Mouse (Mus musculus) lung, embryonic 14.5 days (tissue): ENCODE measurements around the gene Snrnp25. TPM values are rescaled to one million over a fixed set of nuclear protein-coding genes. Genes with fewer than 3 reads are reported as not detected.
A peak's percentile ranks its signal among the peaks of the same experiment; 100 is the strongest.

Experiments
- ATAC-seq: fragments of 200-750 bp; cut with Nextera tagmentation; 2 replicates; pipeline ENCODE4 v1.8.0; 2017; ENCODE audit warnings: mild to moderate bottlenecking, moderate TSS enrichment, moderate library complexity; ENCODE audit not compliant: insufficient read depth
- DNase-seq: peaks from one replicate; pipeline ENCODE4 v3.0.0-alpha.2; 2015
- H3K27ac ChIP-seq: fragments of 300-500 bp; sonication (generic); 2 replicates; pipeline ENCODE4 v1.5.1; 2014; ENCODE audit warnings: low read depth, mild to moderate bottlenecking, moderate library complexity
- H3K27me3 ChIP-seq: fragments of 300-500 bp; sonication (generic); 2 replicates; pipeline ENCODE4 v1.6.1; 2014; ENCODE audit warnings: low read length, control low read depth; ENCODE audit not compliant: insufficient read depth
- H3K36me3 ChIP-seq: fragments of 300-500 bp; sonication (generic); 2 replicates; pipeline ENCODE4 v1.6.1; 2014; ENCODE audit warnings: control low read depth; ENCODE audit not compliant: insufficient read depth
- H3K4me1 ChIP-seq: fragments of 300-500 bp; sonication (generic); 2 replicates; pipeline ENCODE4 v1.6.1; 2014; ENCODE audit warnings: antibody characterized with exemption, control low read depth; ENCODE audit not compliant: insufficient read depth
- H3K4me2 ChIP-seq: fragments of 300-500 bp; sonication (generic); 2 replicates; pipeline ENCODE4 v1.6.1; 2014; ENCODE audit warnings: mild to moderate bottlenecking
- H3K4me3 ChIP-seq: fragments of 300-500 bp; sonication (generic); 2 replicates; pipeline ENCODE4 v1.5.1; 2014; ENCODE audit warnings: low read depth, low read length
- H3K9ac ChIP-seq: fragments of 300-500 bp; sonication (generic); 2 replicates; pipeline ENCODE4 v1.6.1; 2014
- H3K9me3 ChIP-seq: fragments of 300-500 bp; sonication (generic); 2 replicates; pipeline ENCODE4 v1.6.1; 2016; ENCODE audit warnings: low read depth, low read length, control low read depth
- CTCF ChIP-seq: IDR thresholded peaks from 2 replicates; pipeline ENCODE4 v1.5.1; 2016; ENCODE audit warnings: antibody characterized with exemption, low read depth
- WGBS: fragments of 180-500 bp; shearing (Covaris S2); extraction: QIAGEN DNeasy Blood & Tissue Kit; methylation state at CpG from one replicate; pipeline ENCODE4 v1.1.7; 2014; 5-methylcytosine and 5-hydroxymethylcytosine counted together
- polyA plus RNA-seq: library from polyadenylated mRNA; unstranded; fragments of >200 nt; fragmentation: Nextera tagmentation; extraction: Ambion mirVana; gene quantifications from 2 replicates; pipeline ENCODE4 v1.2.1, GENCODE M21; 2014

The Snrnp25 gene
- polyA plus RNA-seq, 1 experiment from 2014 or later: 71.4 TPM

- Histone ChIP-seq H3K27ac (peak overlapping the region; percentile 98), H3K4me2 (peak overlapping the region; percentile 81), H3K4me3 (peak overlapping the region; percentile 94), H3K9ac (peak overlapping the region; percentile 96), H3K27me3 (no peaks in the 10 kb centered on the region), H3K9me3 (no peaks in the 10 kb centered on the region), H3K36me3 (peaks cover 25% of the 10 kb centered on the region), H3K4me1 (peaks cover 25% of the 10 kb centered on the region)
- DNase-seq: peak; percentile 31
- TF ChIP-seq CTCF: no peak
- 28% methylated on average over 10 of the region's 10 CpGs for WGBS
- ATAC-seq: peak; percentile 42
These were observed 15.5 kb downstream of the Snrnp25 start for GRCm38 (mm10) chr11:32220607-32221224.

- Histone ChIP-seq H3K4me1 (peaks cover 29% of the 10 kb centered on the region), H3K36me3 (0 out of 2 replicates have a peak, but pooled peaks cover 18% of the 10 kb centered on the region), H3K4me3 (peak overlapping the region; percentile 94), H3K27me3 (no peaks in the 10 kb centered on the region), H3K4me2 (peak overlapping the region; percentile 81), H3K27ac (peak overlapping the region; percentile 98), H3K9ac (peak overlapping the region; percentile 96), H3K9me3 (no peaks in the 10 kb centered on the region)
- peak; percentile 90 for DNase-seq
- ATAC-seq: peak; percentile 67
- whole genome bisulfite sequencing: 0% methylated on average over 46 of the region's 46 CpGs
- no peak for TF ChIP-seq CTCF
These were observed 16.2 kb downstream of the Snrnp25 start for GRCm38 (mm10) chr11:32221225-32221950.

GRCm38 (mm10) chr11:32221951-32222409, 16.8 kb downstream of the Snrnp25 start, which contains the start of gene Rhbdf1:
Gene Rhbdf1 (minus strand): TSS chr11:32222300.
- H3K27ac ChIP-seq: peak within 1 kb of the TSS; percentile 98
- peak within 1 kb of the TSS; percentile 81 for H3K4me2 ChIP-seq
- DNase-seq: peak; percentile 86
- peak within 1 kb of the TSS; percentile 94 for H3K4me3 ChIP-seq
- H3K36me3 ChIP-seq: 0 out of 2 replicates have a peak, but pooled peaks cover 16% of the 10 kb centered on the region
- WGBS: under 1% methylated on average over 71 of the region's 72 CpGs
- no peaks in the 10 kb centered on the region for H3K27me3 ChIP-seq
- peaks cover 31% of the 10 kb centered on the region for H3K4me1 ChIP-seq
- H3K9me3 ChIP-seq: no peaks in the 10 kb centered on the region
- peak within 1 kb of the TSS; percentile 96 for H3K9ac ChIP-seq
- peak; percentile 50 for ATAC-seq
- no peak for TF ChIP-seq CTCF

DNA sequence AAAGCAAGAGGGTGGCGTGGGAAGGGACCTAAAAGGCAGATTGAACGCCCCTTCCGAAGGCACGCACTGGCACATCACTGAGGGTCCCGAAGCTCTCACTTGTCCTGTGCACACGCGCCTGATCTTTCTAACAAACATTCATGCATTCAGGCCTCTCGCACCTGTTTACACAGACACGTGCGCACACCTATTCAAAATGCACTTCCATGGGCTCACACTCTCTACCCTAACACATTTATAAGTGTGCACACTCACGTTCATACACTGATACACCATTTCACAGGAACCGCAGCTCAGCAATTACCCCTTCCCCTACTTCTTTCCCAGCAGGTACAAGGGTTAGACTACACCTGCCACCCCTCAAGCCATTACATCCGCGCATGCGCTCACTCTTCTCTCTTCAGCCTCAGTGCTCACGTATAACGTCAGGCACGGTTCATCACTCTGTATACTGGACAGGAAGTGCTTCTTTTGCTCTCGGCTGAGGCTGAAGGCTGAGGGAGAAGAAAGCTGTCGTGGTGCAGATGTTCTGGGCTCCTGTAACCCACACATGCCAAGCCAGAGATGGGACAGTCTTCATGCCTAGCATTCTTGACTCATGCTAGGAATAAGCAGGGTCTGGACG, 17.5 kb downstream of the Snrnp25 start:
- 8% methylated on average over 21 of the region's 21 CpGs for WGBS
- H3K4me1 ChIP-seq: peaks cover 35% of the 10 kb centered on the region
- peak; percentile 63 for DNase-seq

DNA sequence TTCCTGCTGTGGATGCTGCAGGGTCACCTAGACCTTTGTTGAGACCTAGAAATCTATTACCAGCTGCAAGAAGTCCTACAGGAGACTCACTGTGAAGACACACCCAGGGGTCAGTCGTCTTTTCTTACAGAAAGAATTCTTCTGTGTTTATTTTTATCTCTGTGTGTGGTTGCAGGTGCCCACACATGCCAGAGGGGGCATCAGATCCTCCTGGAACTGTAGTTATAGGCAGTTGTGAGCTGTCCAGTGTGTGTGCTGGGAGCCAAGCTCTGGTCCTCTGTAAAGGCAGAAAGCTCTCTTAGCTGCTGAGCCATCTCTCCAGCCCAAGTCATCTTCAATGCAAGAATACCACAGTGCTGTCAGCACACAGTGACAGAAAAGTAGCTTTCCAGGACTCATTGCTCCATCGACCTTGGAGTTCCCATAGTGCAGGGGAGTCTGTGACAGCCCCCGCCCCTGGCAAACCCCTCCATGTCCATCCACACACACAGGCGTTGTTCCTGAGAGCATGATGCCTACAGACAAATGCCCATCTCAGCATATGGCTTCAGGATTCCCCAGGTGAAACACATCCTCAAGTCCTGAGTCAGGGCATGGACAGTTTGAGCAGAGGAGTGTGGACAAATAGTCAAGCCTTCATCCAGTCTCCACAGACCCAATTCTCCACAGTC, 18.2 kb downstream of the Snrnp25 start:
- H3K36me3 ChIP-seq: 0 out of 2 replicates have a peak, but pooled peaks cover 8% of the 10 kb centered on the region
- H3K9me3 ChIP-seq: no peaks in the 10 kb centered on the region
- DNase-seq (no peak), ATAC-seq (no peak)
- peaks cover 35% of the 10 kb centered on the region for H3K4me1 ChIP-seq
- peak overlapping the region; percentile 81; the same call in 1 of the 2 replicates for H3K4me2 ChIP-seq
- no peak overlapping the region for H3K4me3 ChIP-seq
- H3K27me3 ChIP-seq: no peaks in the 10 kb centered on the region
- peak overlapping the region; percentile 98 for H3K27ac ChIP-seq
- no peak overlapping the region for H3K9ac ChIP-seq
- TF ChIP-seq CTCF: peak; percentile 24; the same call in 1 of the 2 replicates
- WGBS: 61% methylated on average over 4 of the region's 4 CpGs

More for the DNA sequence above, 17.5 kb downstream of the Snrnp25 start:
- H3K9me3 ChIP-seq: no peaks in the 10 kb centered on the region
- peak overlapping the region; percentile 94 for H3K4me3 ChIP-seq
- 0 out of 2 replicates have a peak, but pooled peaks cover 10% of the 10 kb centered on the region for H3K36me3 ChIP-seq
- H3K27me3 ChIP-seq: no peaks in the 10 kb centered on the region
- ATAC-seq: no peak
- peak overlapping the region; percentile 98 for H3K27ac ChIP-seq
- peak overlapping the region; percentile 96 for H3K9ac ChIP-seq
- peak overlapping the region; percentile 81 for H3K4me2 ChIP-seq
- no peak for TF ChIP-seq CTCF

GRCm38 (mm10) chr11:32224468-32225139, 19.4 kb downstream of the Snrnp25 start:
- Histone ChIP-seq H3K4me1 (peaks cover 35% of the 10 kb centered on the region), H3K4me2 (peak overlapping the region; percentile 40), H3K4me3 (no peak overlapping the region), H3K27ac (peak overlapping the region; percentile 98), H3K36me3 (peaks cover 15% of the 10 kb centered on the region), H3K27me3 (no peaks in the 10 kb centered on the region), H3K9me3 (no peaks in the 10 kb centered on the region), H3K9ac (peak overlapping the region; percentile 23; the same call in 1 of the 2 replicates)
- WGBS: 10% methylated on average over 4 of the region's 4 CpGs
- no peak for TF ChIP-seq CTCF
- peak; percentile 90 for DNase-seq
- peak; percentile 45 for ATAC-seq
